Mouse (Mus musculus) T-cell, adult 2 months (primary cell): Measurements from ENCODE around the gene Snx14.
"Not testable (repeated sequence)": the region's sequence is repeated elsewhere in the genome, so short reads cannot be mapped to it uniquely, and the experiment has no call there.

Experiments
- DNase-seq: peaks from one replicate; pipeline ENCODE4 v3.0.0; 2022; ENCODE audit warnings: low spot score

Gene Snx14

GRCm38 (mm10) chr9:88438555-88439237 is at the start of gene Snx14:
Snx14 (minus strand) TSS chr9:88438958.
- peak; percentile 89 for DNase-seq

- no peak for DNase-seq
These were observed 45.8 kb upstream of the Snx14 start for GRCm38 (mm10) chr9:88484531-88484930.

- peak; percentile 75 for DNase-seq
These were observed 44.2 kb upstream of the Snx14 start for GRCm38 (mm10) chr9:88482829-88483396.

GRCm38 (mm10) chr9:88482230-88482828 is 43.6 kb upstream of the Snx14 start, which contains the start of gene Syncrip:
Syncrip (minus strand) TSS chr9:88482574.
- peak; percentile 86 for DNase-seq

- DNase-seq: peak; percentile 42
These were observed 43.0 kb upstream of the Snx14 start for GRCm38 (mm10) chr9:88481791-88482160.

GRCm38 (mm10) chr9:88481061-88481790 is 42.5 kb upstream of the Snx14 start:
- peak; percentile 61 for DNase-seq

- no peak for DNase-seq
These were observed 41.4 kb upstream of the Snx14 start for GRCm38 (mm10) chr9:88480120-88480519.

- peak; percentile 22 for DNase-seq
These were observed 37.4 kb upstream of the Snx14 start for GRCm38 (mm10) chr9:88476138-88476537.

- DNase-seq: not testable (repeated sequence)
These were observed 22.3 kb upstream of the Snx14 start for GRCm38 (mm10) chr9:88461017-88461416.

- no peak for DNase-seq
These were observed 1.2 kb upstream of the Snx14 start for GRCm38 (mm10) chr9:88439991-88440390.

GRCm38 (mm10) chr9:88439238-88439600 is 461 bp upstream of the Snx14 start:
- DNase-seq: peak; percentile 57

- peak; percentile 37 for DNase-seq
These were observed 562 bp downstream of the Snx14 start for GRCm38 (mm10) chr9:88438237-88438554.

- DNase-seq: no peak
These were observed 1.2 kb downstream of the Snx14 start for GRCm38 (mm10) chr9:88437342-88438236.

- DNase-seq: no peak
These were observed 14.4 kb downstream of the Snx14 start for GRCm38 (mm10) chr9:88424356-88424755.

- no peak for DNase-seq
These were observed 16.3 kb downstream of the Snx14 start for GRCm38 (mm10) chr9:88422428-88422827.

GRCm38 (mm10) chr9:88416752-88417151 is 22.0 kb downstream of the Snx14 start:
- no peak for DNase-seq

- no peak for DNase-seq
These were observed 28.8 kb downstream of the Snx14 start for GRCm38 (mm10) chr9:88409978-88410377.

GRCm38 (mm10) chr9:88404515-88404914 is 34.2 kb downstream of the Snx14 start:
- no peak for DNase-seq

GRCm38 (mm10) chr9:88404088-88404487 is 34.7 kb downstream of the Snx14 start:
- peak; percentile 26 for DNase-seq

GRCm38 (mm10) chr9:88398461-88398860 is 40.3 kb downstream of the Snx14 start:
- DNase-seq: no peak

GRCm38 (mm10) chr9:88394852-88395251 is 43.9 kb downstream of the Snx14 start:
- no peak for DNase-seq

- no peak for DNase-seq
These were observed 49.9 kb downstream of the Snx14 start for GRCm38 (mm10) chr9:88388826-88389225.
